Mouse (Mus musculus): ENCODE data around the gene Dnajb4. TPM values are rescaled to one million over a fixed set of nuclear protein-coding genes. Genes with fewer than 3 reads are reported as not detected.

Dnajb4 gene
- polyA plus RNA-seq, 1 experiment from 2014 or later, result 49.5 TPM

DNA sequence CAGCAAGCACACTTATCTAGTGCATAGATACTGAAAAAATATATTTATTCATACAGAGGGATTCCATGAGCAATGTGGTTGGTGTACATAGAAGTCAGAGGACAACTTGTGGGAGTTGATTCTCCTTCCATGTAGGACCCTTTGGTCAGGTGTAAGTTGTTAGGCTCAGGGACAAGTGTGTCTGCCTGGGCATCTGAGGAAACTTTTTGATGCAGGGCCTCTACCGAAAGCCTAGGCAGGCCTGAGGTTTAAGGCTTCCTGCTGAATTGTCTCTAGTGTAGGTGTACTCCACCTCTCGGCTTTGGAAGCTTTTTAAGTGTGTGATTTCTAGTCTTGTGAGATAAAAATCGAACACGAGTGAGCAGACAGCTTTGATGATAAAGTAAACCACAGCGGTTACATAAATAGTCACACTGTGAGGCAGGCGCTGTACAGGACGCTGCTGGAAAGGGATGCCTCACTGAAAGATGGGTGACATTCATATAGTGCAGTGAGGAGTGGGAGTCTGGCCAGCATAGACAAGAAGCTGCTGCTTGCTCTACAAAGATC lies 1.7 kb upstream of the Dnajb4 start:
- no peaks in the 10 kb centered on the region for H3K36me3 ChIP-seq (ENCODE audit: control insufficient read depth, insufficient read depth, low read length)
- no peaks in the 10 kb centered on the region for H3K27me3 ChIP-seq (replicated peaks; ENCODE audit: control insufficient read depth, insufficient read depth, low read length)
- peak overlapping the region; percentile 95 for H3K4me3 ChIP-seq (ENCODE audit: low read length)
- WGBS, result 38% methylated on average over 7 of the region's 7 CpGs
- peak overlapping the region; percentile 95 for H3K4me2 ChIP-seq (ENCODE audit: low read length)
- no peaks in the 10 kb centered on the region for H3K9me3 ChIP-seq (ENCODE audit: control insufficient read depth, low read length)
- no peak for ATAC-seq
- peaks cover 24% of the 10 kb centered on the region for H3K4me1 ChIP-seq (ENCODE audit: control insufficient read depth, insufficient read depth, low read depth, low read length)
- H3K9ac ChIP-seq (ENCODE audit: low read depth, low read length), result peak overlapping the region; percentile 100
- no peak overlapping the region for H3K27ac ChIP-seq (ENCODE audit: low read depth, low read length)

DNA sequence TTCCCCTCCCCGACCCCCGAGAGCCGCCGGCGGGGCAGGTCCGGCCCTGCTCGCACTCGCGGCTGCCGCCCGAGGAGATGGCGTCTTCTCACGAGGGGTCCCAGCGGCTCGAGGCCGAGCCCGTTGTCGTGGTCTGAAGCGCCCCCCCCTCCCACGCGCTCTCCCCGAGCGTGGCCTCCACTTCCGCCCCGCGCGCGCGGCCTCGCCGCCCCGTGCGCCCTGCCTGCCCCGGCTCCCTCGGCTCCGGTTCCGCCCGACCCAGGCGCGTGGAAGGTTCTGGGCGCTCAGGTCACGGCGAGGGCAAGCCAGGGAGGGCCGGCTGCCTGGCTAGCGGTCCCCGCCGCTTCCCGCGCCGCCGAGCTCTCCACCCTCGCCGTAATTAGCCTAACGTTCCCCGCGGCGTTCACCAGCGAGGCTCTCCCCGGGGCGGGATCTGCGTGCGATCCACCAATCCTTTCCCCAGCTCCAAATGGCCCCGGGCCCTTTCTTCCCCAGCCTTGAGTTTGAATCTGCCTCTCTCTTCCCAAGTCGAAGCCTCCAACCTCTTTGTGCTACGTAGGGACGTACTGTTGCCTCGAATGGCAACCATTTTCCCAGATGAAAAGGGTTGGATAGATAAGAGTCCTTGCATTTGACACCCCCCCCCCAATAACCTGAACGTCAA lies 758 bp upstream of the Dnajb4 start:
- Histone ChIP-seq H3K27me3 (replicated peaks; ENCODE audit: control insufficient read depth, insufficient read depth, low read length) (no peaks in the 10 kb centered on the region), H3K4me3 (ENCODE audit: low read length) (peak overlapping the region; percentile 95), H3K36me3 (ENCODE audit: control insufficient read depth, insufficient read depth, low read length) (no peaks in the 10 kb centered on the region), H3K4me2 (ENCODE audit: low read length) (peak overlapping the region; percentile 95), H3K9ac (ENCODE audit: low read depth, low read length) (peak overlapping the region; percentile 100), H3K9me3 (ENCODE audit: control insufficient read depth, low read length) (no peaks in the 10 kb centered on the region), H3K4me1 (ENCODE audit: control insufficient read depth, insufficient read depth, low read depth, low read length) (peaks cover 24% of the 10 kb centered on the region), H3K27ac (ENCODE audit: low read depth, low read length) (peak overlapping the region; percentile 99)
- ATAC-seq, result peak; percentile 64
- 1% methylated on average over 48 of the region's 68 CpGs for WGBS

DNA sequence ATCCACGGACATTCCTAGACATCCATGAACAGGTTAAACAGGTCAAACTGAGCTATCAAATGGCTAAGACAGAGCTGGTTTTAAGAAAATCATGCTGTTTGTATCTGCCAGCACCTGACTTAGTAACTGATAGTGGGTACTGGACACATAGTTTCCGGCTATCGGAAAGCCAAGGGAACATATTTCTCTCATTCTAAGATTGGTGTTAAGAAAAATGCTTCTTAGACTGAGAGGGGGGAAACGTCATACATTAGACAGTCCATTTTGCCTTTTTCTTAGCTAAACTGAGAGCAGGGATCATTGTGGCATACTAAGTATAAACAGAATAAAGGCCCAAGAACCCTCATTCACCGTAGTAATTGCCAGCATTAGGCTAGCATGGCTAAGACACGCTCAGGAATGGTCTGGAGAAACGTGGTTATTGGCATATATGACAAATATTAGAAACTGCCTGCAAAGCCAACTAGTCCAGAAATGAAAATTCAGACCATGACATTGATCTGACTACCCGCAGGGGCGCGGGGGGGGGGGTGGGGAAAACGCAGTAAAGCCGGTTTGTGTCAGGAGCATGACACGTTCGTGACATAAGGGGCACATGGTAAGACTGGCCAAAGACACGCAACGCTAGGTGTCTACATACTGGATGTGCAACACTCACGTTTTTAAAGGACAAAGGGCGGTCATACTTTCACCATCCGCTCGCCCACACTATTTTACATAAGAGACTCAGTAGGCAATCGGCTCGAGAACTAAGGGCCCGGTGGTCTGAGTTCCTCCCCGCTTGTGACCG lies 730 bp downstream of the Dnajb4 start:
- H3K36me3 ChIP-seq (ENCODE audit: control insufficient read depth, insufficient read depth, low read length), result no peaks in the 10 kb centered on the region
- peak overlapping the region; percentile 77 for H3K4me2 ChIP-seq (ENCODE audit: low read length)
- H3K27ac ChIP-seq (ENCODE audit: low read depth, low read length), result peak overlapping the region; percentile 99
- H3K4me3 ChIP-seq (ENCODE audit: low read length), result peak overlapping the region; percentile 95
- ATAC-seq, result peak; percentile 44
- H3K9ac ChIP-seq (ENCODE audit: low read depth, low read length), result peak overlapping the region; percentile 98
- WGBS, result 6% methylated on average over 25 of the region's 25 CpGs
- no peaks in the 10 kb centered on the region for H3K9me3 ChIP-seq (ENCODE audit: control insufficient read depth, low read length)
- H3K4me1 ChIP-seq (ENCODE audit: control insufficient read depth, insufficient read depth, low read depth, low read length), result peaks cover 21% of the 10 kb centered on the region
- no peaks in the 10 kb centered on the region for H3K27me3 ChIP-seq (replicated peaks; ENCODE audit: control insufficient read depth, insufficient read depth, low read length)

DNA sequence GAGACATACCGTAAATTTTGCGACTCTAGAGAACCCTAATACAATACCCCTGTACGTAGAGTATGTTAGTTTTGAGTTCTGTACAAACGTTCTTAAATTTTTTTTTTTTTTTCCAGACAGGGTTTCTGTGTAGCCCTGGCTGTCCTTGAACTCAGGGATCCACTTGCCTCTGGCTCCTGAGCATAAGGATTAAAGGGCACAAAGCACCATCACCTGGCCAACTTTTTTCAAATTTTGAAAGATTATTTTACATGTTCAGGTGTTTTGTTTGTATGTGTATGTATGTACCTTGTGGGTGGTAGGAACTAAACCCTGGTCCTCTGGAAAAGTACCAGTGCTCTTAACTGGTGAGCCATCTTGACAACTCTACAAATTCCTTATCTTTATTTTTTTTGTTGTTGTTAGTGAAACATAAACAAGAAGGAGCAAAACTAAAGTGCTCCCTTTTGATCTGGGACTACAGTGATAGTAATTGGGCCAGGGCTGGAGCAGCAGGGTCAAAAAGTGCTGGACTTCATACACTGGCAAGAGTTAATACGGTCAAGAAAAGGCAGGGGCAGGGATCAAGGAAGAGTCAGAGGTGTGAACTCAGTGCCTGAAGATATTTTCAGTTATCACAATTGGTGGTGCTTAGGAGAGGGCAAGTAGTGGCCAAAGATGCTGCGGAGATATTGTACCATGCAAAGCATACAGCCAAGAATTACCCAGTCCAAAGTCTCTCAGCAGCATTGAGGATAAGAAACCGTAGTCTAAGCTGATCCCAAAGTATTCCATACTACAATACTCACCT lies 1.8 kb downstream of the Dnajb4 start:
- no peaks in the 10 kb centered on the region for H3K27me3 ChIP-seq (replicated peaks; ENCODE audit: control insufficient read depth, insufficient read depth, low read length)
- H3K27ac ChIP-seq (ENCODE audit: low read depth, low read length), result no peak overlapping the region
- no peaks in the 10 kb centered on the region for H3K9me3 ChIP-seq (ENCODE audit: control insufficient read depth, low read length)
- peaks cover 18% of the 10 kb centered on the region for H3K4me1 ChIP-seq (ENCODE audit: control insufficient read depth, insufficient read depth, low read depth, low read length)
- H3K9ac ChIP-seq (ENCODE audit: low read depth, low read length), result no peak overlapping the region
- WGBS, result 94% methylated on average over 7 of the region's 7 CpGs
- H3K4me2 ChIP-seq (ENCODE audit: low read length), result no peak overlapping the region
- no peak for ATAC-seq
- no peak overlapping the region for H3K4me3 ChIP-seq (ENCODE audit: low read length)
- H3K36me3 ChIP-seq (ENCODE audit: control insufficient read depth, insufficient read depth, low read length), result no peaks in the 10 kb centered on the region

DNA sequence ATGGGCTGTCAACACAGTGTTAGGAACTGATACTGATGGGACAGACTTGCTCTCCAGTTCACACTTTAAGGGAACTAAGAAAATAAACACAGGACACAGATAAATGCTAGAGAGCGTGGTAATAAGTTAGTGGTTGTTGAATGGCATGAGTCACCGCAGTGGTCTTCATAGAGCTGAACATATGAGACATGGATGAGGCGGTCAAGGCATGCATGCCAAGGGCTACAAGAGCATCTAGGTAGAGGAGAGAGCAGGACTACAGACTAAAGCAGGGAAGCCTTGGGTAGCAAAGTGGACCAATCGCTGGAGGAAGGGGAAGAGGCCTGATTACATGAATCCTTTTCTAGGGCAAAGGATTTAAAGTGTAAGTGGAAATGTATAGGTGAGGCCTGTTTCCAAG lies 2.9 kb downstream of the Dnajb4 start:
- no peaks in the 10 kb centered on the region for H3K9me3 ChIP-seq (ENCODE audit: control insufficient read depth, low read length)
- ATAC-seq, result no peak
- peaks cover 7% of the 10 kb centered on the region for H3K4me1 ChIP-seq (ENCODE audit: control insufficient read depth, insufficient read depth, low read depth, low read length)
- H3K27me3 ChIP-seq (replicated peaks; ENCODE audit: control insufficient read depth, insufficient read depth, low read length), result no peaks in the 10 kb centered on the region
- no peak overlapping the region for H3K4me3 ChIP-seq (ENCODE audit: low read length)
- no peak overlapping the region for H3K9ac ChIP-seq (ENCODE audit: low read depth, low read length)
- H3K4me2 ChIP-seq (ENCODE audit: low read length), result no peak overlapping the region
- H3K36me3 ChIP-seq (ENCODE audit: control insufficient read depth, insufficient read depth, low read length), result no peaks in the 10 kb centered on the region
- WGBS, result 95% methylated on average over 4 of the region's 4 CpGs
- H3K27ac ChIP-seq (ENCODE audit: low read depth, low read length), result no peak overlapping the region

DNA sequence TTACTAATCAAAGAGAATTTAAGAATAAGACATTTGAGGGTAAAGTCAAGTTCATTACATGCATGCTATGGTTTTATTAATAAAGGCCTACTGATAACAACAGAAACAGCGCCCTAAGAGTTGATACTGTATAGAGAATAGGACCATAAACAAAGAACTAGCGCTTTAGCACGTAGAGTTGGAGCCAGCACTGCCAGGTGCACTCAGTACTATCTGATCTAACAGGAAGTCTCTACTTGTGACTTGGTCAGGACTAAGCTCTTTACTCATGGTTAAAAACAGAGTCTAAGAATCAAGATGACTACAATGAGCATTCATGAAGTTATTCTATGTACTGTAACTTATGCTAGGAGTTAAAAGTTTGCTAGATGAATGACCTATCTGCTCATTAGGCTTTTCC lies 5.5 kb downstream of the Dnajb4 start:
- Histone ChIP-seq H3K36me3 (ENCODE audit: control insufficient read depth, insufficient read depth, low read length) (no peaks in the 10 kb centered on the region), H3K27me3 (replicated peaks; ENCODE audit: control insufficient read depth, insufficient read depth, low read length) (no peaks in the 10 kb centered on the region), H3K9me3 (ENCODE audit: control insufficient read depth, low read length) (no peaks in the 10 kb centered on the region), H3K27ac (ENCODE audit: low read depth, low read length) (no peak overlapping the region), H3K4me2 (ENCODE audit: low read length) (no peak overlapping the region), H3K4me3 (ENCODE audit: low read length) (no peak overlapping the region), H3K4me1 (ENCODE audit: control insufficient read depth, insufficient read depth, low read depth, low read length) (peaks cover 3% of the 10 kb centered on the region), H3K9ac (ENCODE audit: low read depth, low read length) (no peak overlapping the region)
- ATAC-seq, result no peak
- WGBS, result 93% methylated on average over 3 of the region's 3 CpGs

DNA sequence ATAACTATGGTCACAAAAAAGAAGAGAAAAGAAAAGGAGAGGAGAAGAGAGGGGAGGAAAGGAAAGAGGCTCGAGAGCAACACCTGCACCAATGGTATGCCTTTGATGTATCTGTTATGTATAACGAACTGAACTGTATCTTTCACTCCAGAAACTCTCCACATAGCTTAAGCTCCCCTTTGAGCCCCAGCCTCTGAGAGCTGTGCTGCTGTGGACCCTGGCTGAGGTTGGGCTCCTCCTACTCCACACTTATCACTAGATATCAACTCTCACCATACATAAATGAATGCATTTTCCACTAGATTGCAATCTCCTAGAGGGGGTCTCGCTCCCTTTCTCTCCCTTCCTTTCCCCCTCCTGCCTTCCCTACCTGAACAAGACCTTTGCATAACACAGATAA lies 6.1 kb downstream of the Dnajb4 start:
- H3K4me3 ChIP-seq (ENCODE audit: low read length), result no peak overlapping the region

DNA sequence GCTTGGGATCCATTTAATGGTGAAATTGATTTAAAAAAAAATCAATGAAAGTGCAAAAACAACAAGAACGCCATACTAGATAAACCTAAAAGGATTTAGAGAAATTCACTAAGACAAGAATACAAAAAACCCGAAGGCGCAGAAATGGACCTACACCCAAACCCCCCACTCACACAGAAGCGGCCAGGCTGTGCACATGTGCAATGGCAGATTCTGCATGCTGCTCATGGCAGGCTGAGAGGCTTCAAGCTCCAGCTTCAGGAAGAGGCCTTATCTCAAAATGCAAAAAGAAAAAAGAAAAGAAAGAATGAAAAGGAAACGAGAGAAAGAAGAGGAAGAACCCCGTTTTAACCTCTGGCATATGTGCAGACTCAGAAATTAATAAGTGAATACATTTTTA lies 6.7 kb downstream of the Dnajb4 start:
- no peaks in the 10 kb centered on the region for H3K27me3 ChIP-seq (replicated peaks; ENCODE audit: control insufficient read depth, insufficient read depth, low read length)
- WGBS, result 92% methylated on average over 6 of the region's 6 CpGs
- H3K9ac ChIP-seq (ENCODE audit: low read depth, low read length), result no peak overlapping the region
- H3K9me3 ChIP-seq (ENCODE audit: control insufficient read depth, low read length), result no peaks in the 10 kb centered on the region
- H3K36me3 ChIP-seq (ENCODE audit: control insufficient read depth, insufficient read depth, low read length), result no peaks in the 10 kb centered on the region
- H3K4me3 ChIP-seq (ENCODE audit: low read length), result no peak overlapping the region
- H3K27ac ChIP-seq (ENCODE audit: low read depth, low read length), result no peak overlapping the region
- no peaks in the 10 kb centered on the region for H3K4me1 ChIP-seq (ENCODE audit: control insufficient read depth, insufficient read depth, low read depth, low read length)
- H3K4me2 ChIP-seq (ENCODE audit: low read length), result no peak overlapping the region
- no peak for ATAC-seq

More for the DNA sequence above, 6.1 kb downstream of the Dnajb4 start:
- no peaks in the 10 kb centered on the region for H3K9me3 ChIP-seq (ENCODE audit: control insufficient read depth, low read length)
- H3K27ac ChIP-seq (ENCODE audit: low read depth, low read length), result no peak overlapping the region
- no peaks in the 10 kb centered on the region for H3K36me3 ChIP-seq (ENCODE audit: control insufficient read depth, insufficient read depth, low read length)
- ATAC-seq, result no peak
- peaks cover 1% of the 10 kb centered on the region for H3K4me1 ChIP-seq (ENCODE audit: control insufficient read depth, insufficient read depth, low read depth, low read length)
- 67% methylated on average over 3 of the region's 3 CpGs for WGBS
- no peaks in the 10 kb centered on the region for H3K27me3 ChIP-seq (replicated peaks; ENCODE audit: control insufficient read depth, insufficient read depth, low read length)
- no peak overlapping the region for H3K4me2 ChIP-seq (ENCODE audit: low read length)
- no peak overlapping the region for H3K9ac ChIP-seq (ENCODE audit: low read depth, low read length)

DNA sequence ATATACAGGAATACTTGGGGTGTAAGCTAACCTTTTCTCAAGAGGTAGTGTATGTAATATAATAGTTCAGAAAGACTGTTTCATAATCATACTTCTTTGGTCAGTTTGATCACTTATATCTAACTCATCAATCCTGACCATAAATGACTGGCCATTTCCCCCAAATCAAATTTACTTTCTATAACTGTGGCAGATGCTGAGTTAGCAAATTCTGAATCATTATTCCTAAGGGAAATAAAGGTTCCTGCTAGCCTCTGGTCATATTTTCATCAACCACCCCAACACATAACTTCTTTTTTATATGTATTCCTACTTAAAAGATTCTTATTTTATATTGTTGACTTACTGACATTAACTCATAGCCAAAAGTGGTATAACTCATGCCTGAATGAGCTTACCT lies 7.2 kb downstream of the Dnajb4 start:
- Histone ChIP-seq H3K4me2 (ENCODE audit: low read length) (no peak overlapping the region), H3K9me3 (ENCODE audit: control insufficient read depth, low read length) (no peaks in the 10 kb centered on the region), H3K27me3 (replicated peaks; ENCODE audit: control insufficient read depth, insufficient read depth, low read length) (no peaks in the 10 kb centered on the region), H3K27ac (ENCODE audit: low read depth, low read length) (no peak overlapping the region), H3K4me1 (ENCODE audit: control insufficient read depth, insufficient read depth, low read depth, low read length) (no peaks in the 10 kb centered on the region), H3K36me3 (ENCODE audit: control insufficient read depth, insufficient read depth, low read length) (no peaks in the 10 kb centered on the region), H3K9ac (ENCODE audit: low read depth, low read length) (no peak overlapping the region), H3K4me3 (ENCODE audit: low read length) (no peak overlapping the region)
- no peak for ATAC-seq

All from hindbrain, embryonic 16.5 days (tissue).